Mouse (Mus musculus) hindbrain, embryonic 13.5 days (tissue): Measurements from ENCODE around the gene Olfr101. TPM values are rescaled to one million over a fixed set of nuclear protein-coding genes. Genes with fewer than 3 reads are reported as not detected.

Experiments used
- ATAC-seq: fragments of 200-750 bp; cut with Nextera tagmentation; 2 replicates; pipeline ENCODE4 v1.8.0; 2017; ENCODE audit warnings: moderate TSS enrichment; ENCODE audit not compliant: low FRiP score
- H3K27ac ChIP-seq: fragments of 300-500 bp; sonication (generic); 2 replicates; pipeline ENCODE4 v1.5.1; 2015; ENCODE audit warnings: inconsistent platforms, mild to moderate bottlenecking, moderate library complexity
- H3K27me3 ChIP-seq: fragments of 300-500 bp; sonication (generic); 2 replicates; pipeline ENCODE4 v1.6.1; 2015; ENCODE audit warnings: mild to moderate bottlenecking, inconsistent platforms
- H3K36me3 ChIP-seq: fragments of 300-500 bp; sonication (generic); 2 replicates; pipeline ENCODE4 v1.6.1; 2015; ENCODE audit warnings: mild to moderate bottlenecking, inconsistent platforms
- H3K4me1 ChIP-seq: fragments of 300-500 bp; sonication (generic); replicated peaks from 2 replicates; pipeline ENCODE4 v1.6.1; 2015; ENCODE audit warnings: inconsistent platforms
- H3K4me2 ChIP-seq: fragments of 300-500 bp; sonication (generic); 2 replicates; pipeline ENCODE4 v1.6.1; 2015; ENCODE audit warnings: inconsistent platforms, mild to moderate bottlenecking, moderate library complexity
- H3K4me3 ChIP-seq: fragments of 300-500 bp; sonication (generic); 2 replicates; pipeline ENCODE4 v1.5.1; 2015; ENCODE audit warnings: mild to moderate bottlenecking, inconsistent platforms
- H3K9ac ChIP-seq: fragments of 300-500 bp; sonication (generic); 2 replicates; pipeline ENCODE4 v1.6.1; 2015; ENCODE audit warnings: mild to moderate bottlenecking, inconsistent platforms
- H3K9me3 ChIP-seq: fragments of 300-500 bp; sonication (generic); 2 replicates; pipeline ENCODE4 v1.6.1; 2016; ENCODE audit warnings: inconsistent platforms
- WGBS: fragments of 180-500 bp; shearing (Covaris S2); methylation state at CpG from one replicate; pipeline ENCODE4 v1.1.7; 2015; 5-methylcytosine and 5-hydroxymethylcytosine counted together
- polyA plus RNA-seq: library from polyadenylated mRNA; unstranded; fragments of >200 nt; fragmentation: Nextera tagmentation; extraction: Ambion mirVana; gene quantifications from 2 replicates; pipeline ENCODE4 v1.2.1, GENCODE M21; 2015

Olfr101 gene
- polyA plus RNA-seq, 1 experiment from 2014 or later, result not detected

GRCm38 (mm10) chr17:37250544-37250943, 53.6 kb downstream of the Olfr101 start:
- WGBS, result 8% methylated on average over 1 of the region's 1 CpGs

GRCm38 (mm10) chr17:37249460-37249859, 54.7 kb downstream of the Olfr101 start:
- no peak overlapping the region for H3K27ac ChIP-seq
- H3K4me1 ChIP-seq, result no peaks in the 10 kb centered on the region
- ATAC-seq, result no peak
- no peaks in the 10 kb centered on the region for H3K9me3 ChIP-seq
- H3K4me2 ChIP-seq, result no peak overlapping the region
- no peak overlapping the region for H3K4me3 ChIP-seq
- H3K27me3 ChIP-seq, result no peaks in the 10 kb centered on the region
- H3K36me3 ChIP-seq, result no peaks in the 10 kb centered on the region
- no peak overlapping the region for H3K9ac ChIP-seq

More at GRCm38 (mm10) chr17:37250544-37250943, 53.6 kb downstream of the Olfr101 start:
- Histone ChIP-seq H3K4me3 (no peak overlapping the region), H3K27me3 (no peaks in the 10 kb centered on the region), H3K4me1 (no peaks in the 10 kb centered on the region), H3K9me3 (no peaks in the 10 kb centered on the region), H3K4me2 (no peak overlapping the region), H3K9ac (no peak overlapping the region), H3K36me3 (no peaks in the 10 kb centered on the region), H3K27ac (no peak overlapping the region)
- no peak for ATAC-seq

Other genes with a start within 250 kb of the Olfr101 start
- not detected in 2 replicates for gene Olfr90, start 215.8 kb downstream of the Olfr101 start, polyA plus RNA-seq
- gene Olfr91, start 206.0 kb downstream of the Olfr101 start, polyA plus RNA-seq, result not detected in 2 replicates
- gene Olfr92, start 184.2 kb downstream of the Olfr101 start, polyA plus RNA-seq, result not detected in 2 replicates
- not detected in 2 replicates for gene Olfr93, start 142.8 kb downstream of the Olfr101 start, polyA plus RNA-seq
- not detected in 2 replicates for gene Ubd, start 110.4 kb downstream of the Olfr101 start, polyA plus RNA-seq
- gene Olfr94, start 103.3 kb downstream of the Olfr101 start, polyA plus RNA-seq, result not detected in 2 replicates
- not detected in 2 replicates for gene Olfr95, start 91.2 kb downstream of the Olfr101 start, polyA plus RNA-seq
- not detected in 2 replicates for gene Olfr96, start 84.2 kb downstream of the Olfr101 start, polyA plus RNA-seq
- not detected in 2 replicates for gene Olfr97, start 67.0 kb downstream of the Olfr101 start, polyA plus RNA-seq
- not detected in 2 replicates for gene Olfr98, start 40.6 kb downstream of the Olfr101 start, polyA plus RNA-seq
- gene H2-M3, start 34.1 kb downstream of the Olfr101 start, polyA plus RNA-seq, result 1.1 TPM in 2 replicates
- 0.14 TPM in 1 of 2 replicates, not detected in the other for gene Olfr99, start 20.9 kb downstream of the Olfr101 start, polyA plus RNA-seq
- gene Olfr102, start 12.7 kb upstream of the Olfr101 start, polyA plus RNA-seq, result not detected in 2 replicates
- not detected in 2 replicates for gene Olfr103, start 35.4 kb upstream of the Olfr101 start, polyA plus RNA-seq
- not detected in 2 replicates for gene Olfr104-ps, start 55.3 kb upstream of the Olfr101 start, polyA plus RNA-seq
- gene Olfr105-ps, start 74.7 kb upstream of the Olfr101 start, polyA plus RNA-seq, result not detected in 2 replicates
- not detected in 2 replicates for gene Olfr106-ps, start 86.1 kb upstream of the Olfr101 start, polyA plus RNA-seq
- gene Olfr107, start 94.9 kb upstream of the Olfr101 start, polyA plus RNA-seq, result not detected in 2 replicates
- gene Olfr108, start 141.2 kb upstream of the Olfr101 start, polyA plus RNA-seq, result not detected in 2 replicates
- not detected in 2 replicates for gene Olfr109, start 154.6 kb upstream of the Olfr101 start, polyA plus RNA-seq
- gene H2-M2, start 179.2 kb upstream of the Olfr101 start, polyA plus RNA-seq, result not detected in 2 replicates
- not detected in 2 replicates for gene Olfr110, start 188.2 kb upstream of the Olfr101 start, polyA plus RNA-seq
- gene Olfr111, start 203.7 kb upstream of the Olfr101 start, polyA plus RNA-seq, result not detected in 2 replicates